Mouse (Mus musculus) lung, postnatal 25 days (tissue): ENCODE data around the gene Zbtb17.

Experiments used
- DNase-seq: peaks from one replicate; pipeline ENCODE4 v3.0.0; 2022; ENCODE audit warnings: low spot score

The Zbtb17 gene

GRCm38 (mm10) chr4:141426796-141427745, 17.4 kb upstream of the Zbtb17 start:
- DNase-seq, result no peak

GRCm38 (mm10) chr4:141427921-141428320, 16.5 kb upstream of the Zbtb17 start:
- DNase-seq, result no peak

- no peak for DNase-seq
These were observed 15.1 kb upstream of the Zbtb17 start for GRCm38 (mm10) chr4:141429381-141429780.

GRCm38 (mm10) chr4:141429847-141430246, 14.6 kb upstream of the Zbtb17 start:
- no peak for DNase-seq

- DNase-seq, result peak; percentile 72
These were observed 13.5 kb upstream of the Zbtb17 start for GRCm38 (mm10) chr4:141430997-141431396.

GRCm38 (mm10) chr4:141432666-141433065, 11.8 kb upstream of the Zbtb17 start:
- no peak for DNase-seq

GRCm38 (mm10) chr4:141433191-141433590, 11.3 kb upstream of the Zbtb17 start:
- no peak for DNase-seq

GRCm38 (mm10) chr4:141435974-141436373, 8.5 kb upstream of the Zbtb17 start, which contains the start of gene Srarp:
Gene Srarp, minus strand, starts transcription at chr4:141436105.
- DNase-seq, result no peak

- no peak for DNase-seq
These were observed 5.2 kb upstream of the Zbtb17 start for GRCm38 (mm10) chr4:141439083-141439803.

GRCm38 (mm10) chr4:141440877-141441276, 3.6 kb upstream of the Zbtb17 start:
- no peak for DNase-seq

GRCm38 (mm10) chr4:141443641-141444429, 619 bp upstream of the Zbtb17 start:
- DNase-seq, result no peak

- no peak for DNase-seq
These were observed 870 bp downstream of the Zbtb17 start for GRCm38 (mm10) chr4:141445328-141445720.

- DNase-seq, result no peak
These were observed 1.8 kb downstream of the Zbtb17 start for GRCm38 (mm10) chr4:141446211-141446610.

- DNase-seq, result no peak
These were observed 6.8 kb downstream of the Zbtb17 start for GRCm38 (mm10) chr4:141451251-141451650.

- DNase-seq, result no peak
These were observed 7.5 kb downstream of the Zbtb17 start for GRCm38 (mm10) chr4:141451916-141452450.

- DNase-seq, result peak; percentile 12
These were observed 10.3 kb downstream of the Zbtb17 start for GRCm38 (mm10) chr4:141454581-141455350.

- no peak for DNase-seq
These were observed 11.1 kb downstream of the Zbtb17 start for GRCm38 (mm10) chr4:141455526-141455925.

GRCm38 (mm10) chr4:141456193-141456938, 11.9 kb downstream of the Zbtb17 start:
- DNase-seq, result no peak

GRCm38 (mm10) chr4:141458236-141458635, 13.8 kb downstream of the Zbtb17 start:
- DNase-seq, result no peak

GRCm38 (mm10) chr4:141458888-141459287, 14.4 kb downstream of the Zbtb17 start:
- no peak for DNase-seq
